Mouse (Mus musculus): Measurements from ENCODE around the gene Sorcs2. TPM values are rescaled to one million over a fixed set of nuclear protein-coding genes. Genes with fewer than 3 reads are reported as not detected.

Sorcs2 gene
- 12.1 and 15.5 TPM in 2 replicates for polyA plus RNA-seq (2015; fragmentation: Nextera tagmentation; extraction: Ambion mirVana)

DNA sequence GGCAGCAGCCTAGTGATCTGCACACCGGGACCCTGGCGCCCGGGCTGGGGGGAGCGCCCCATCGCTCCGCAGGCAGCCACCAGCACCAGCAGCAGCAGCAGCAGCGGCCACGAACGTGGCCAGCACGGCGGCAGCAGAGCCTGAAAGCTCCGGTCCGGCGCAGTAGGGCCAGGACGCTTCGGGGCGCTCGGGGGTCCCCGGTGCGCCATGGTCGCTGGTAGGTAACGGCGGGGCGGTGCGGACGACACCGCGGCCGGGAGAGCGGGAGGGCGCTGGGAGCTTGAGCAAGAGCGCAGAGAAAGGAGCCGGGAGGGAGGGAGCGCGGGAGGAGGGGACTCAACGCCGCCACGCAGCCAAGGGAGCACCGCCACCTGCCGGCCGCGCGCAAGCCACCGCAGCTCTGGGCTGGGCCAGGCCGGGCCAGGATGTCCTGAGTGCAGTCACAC lies at the start of gene Sorcs2:
TSS of gene Sorcs2 (minus strand) at position 303 of the 446 bp plus-strand sequence.

DNA sequence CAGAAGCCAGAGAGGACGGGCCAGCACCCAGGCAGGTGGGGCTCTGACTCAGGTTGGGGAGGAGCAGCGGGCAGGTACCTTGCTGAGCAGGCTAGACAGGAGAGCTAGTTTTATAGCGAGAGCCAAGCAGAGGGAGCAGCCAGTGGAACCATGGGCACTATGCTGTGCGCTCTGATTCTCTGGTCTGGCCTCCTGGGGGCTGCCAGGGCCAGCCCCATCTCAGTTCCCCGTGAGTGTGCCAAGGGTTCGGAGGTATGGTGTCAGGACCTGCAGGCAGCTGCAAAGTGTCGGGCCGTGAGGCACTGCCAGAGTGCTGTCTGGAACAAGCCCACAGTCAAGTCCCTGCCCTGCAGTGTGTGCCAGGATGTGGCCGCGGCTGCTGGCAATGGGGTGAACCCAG lies 194.0 kb downstream of the Sorcs2 start, which contains the start of gene Psapl1:
TSS of gene Psapl1 (plus strand) at position 106 of the 400 bp plus-strand sequence.

Small RNA genes lying within 50 kb of the gene (microRNA-seq; reads per million reads assigned to microRNA genes)
- 74.6 reads per million, percentile 40 among the genes with 10 or more reads in this experiment for gene Mir7689

Other genes with a start within 250 kb of the Sorcs2 start
- gene Psapl1, start 194.1 kb downstream of the Sorcs2 start, polyA plus RNA-seq (2015; fragmentation: Nextera tagmentation; extraction: Ambion mirVana): 0.11 TPM in 1 of 2 replicates, not detected in the other
- 43.8 and 46.8 TPM in 2 replicates for gene Grpel1, start 66.9 kb upstream of the Sorcs2 start, polyA plus RNA-seq (2015; fragmentation: Nextera tagmentation; extraction: Ambion mirVana)
- 3.1 and 3.3 TPM in 2 replicates for gene Tada2b, start 86.1 kb upstream of the Sorcs2 start, polyA plus RNA-seq (2015; fragmentation: Nextera tagmentation; extraction: Ambion mirVana)
- 2.0 TPM in 2 replicates for gene Ccdc96, start 86.4 kb upstream of the Sorcs2 start, polyA plus RNA-seq (2015; fragmentation: Nextera tagmentation; extraction: Ambion mirVana)
- gene Tbc1d14, start 195.1 kb upstream of the Sorcs2 start, polyA plus RNA-seq (2015; fragmentation: Nextera tagmentation; extraction: Ambion mirVana): 36.7 and 43.2 TPM in 2 replicates